Mouse (Mus musculus): ENCODE measurements around the gene Sobp.
A peak's percentile ranks its signal among the peaks of the same experiment; 100 is the strongest.

The Sobp gene

DNA sequence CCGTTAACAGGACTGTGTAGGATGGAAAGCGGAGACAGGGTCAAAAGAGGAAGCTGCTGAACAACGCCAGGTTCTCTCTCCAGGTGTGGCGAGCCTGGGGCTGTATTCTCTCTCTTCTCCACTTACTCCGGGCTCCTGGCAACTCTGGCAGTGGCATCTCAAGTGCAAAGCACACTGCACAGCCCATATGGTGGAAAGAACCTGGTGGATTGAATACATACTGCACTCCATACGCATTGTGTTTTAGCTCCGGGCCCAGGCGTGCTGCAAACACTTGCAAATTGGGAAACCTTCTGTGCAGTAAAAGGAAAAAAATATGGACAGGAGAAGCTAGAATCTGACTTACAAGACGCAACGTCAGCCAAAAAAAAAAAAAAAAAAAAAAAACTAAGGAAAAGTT, 80.9 kb downstream of the Sobp start:
- DNase-seq (ENCODE audit: inconsistent age in 2 of 2, low spot score in 1 of 2): no peak

- DNase-seq (ENCODE audit: inconsistent age in 2 of 2, low spot score in 1 of 2): no peak
These were observed 84.3 kb downstream of the Sobp start for GRCm38 (mm10) chr10:43090040-43090439.

- DNase-seq (ENCODE audit: inconsistent age in 2 of 2, low spot score in 1 of 2): no peak
These were observed 86.9 kb downstream of the Sobp start for GRCm38 (mm10) chr10:43087421-43087820.

DNA sequence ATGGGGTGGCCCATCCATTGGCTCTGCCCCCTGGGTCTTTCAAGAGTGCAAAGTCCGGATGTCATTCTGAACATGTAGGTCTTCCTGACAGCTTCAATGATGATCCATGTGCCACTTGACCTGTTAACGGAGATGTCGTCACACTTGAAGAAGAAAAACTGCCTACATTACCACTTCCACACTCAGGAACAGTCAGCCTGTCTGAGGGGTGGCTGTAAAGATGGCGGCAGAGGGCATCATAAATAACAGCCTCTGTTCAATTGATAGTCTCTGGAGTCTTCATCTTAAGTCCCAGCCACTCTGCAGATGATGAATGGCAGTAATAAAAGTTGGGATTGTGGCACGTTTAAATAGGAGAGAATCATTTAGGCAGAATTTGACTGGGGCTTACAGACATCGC, 87.4 kb downstream of the Sobp start:
- DNase-seq (ENCODE audit: inconsistent age in 2 of 2, low spot score in 1 of 2): no peak

DNA sequence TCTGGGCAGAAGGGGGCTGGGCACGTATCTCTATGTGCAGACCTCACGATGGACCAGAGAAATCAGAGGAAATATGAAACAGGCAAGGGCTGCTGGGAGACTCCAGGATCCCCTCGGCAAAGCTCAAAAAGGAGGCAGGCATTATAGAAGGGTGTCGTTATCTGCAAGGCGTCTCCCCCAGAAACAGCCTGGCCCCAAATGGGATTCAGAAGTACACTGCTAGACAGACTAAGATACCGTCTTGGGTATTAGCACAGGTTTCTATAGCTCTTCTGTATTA, 90.3 kb downstream of the Sobp start:
- DNase-seq (ENCODE audit: inconsistent age in 2 of 2, low spot score in 1 of 2): no peak

- no peak for DNase-seq (ENCODE audit: inconsistent age in 2 of 2, low spot score in 1 of 2)
These were observed 90.8 kb downstream of the Sobp start for GRCm38 (mm10) chr10:43083288-43084086.

GRCm38 (mm10) chr10:43081316-43081715, 93.0 kb downstream of the Sobp start:
- peak; percentile 47 to 78 for DNase-seq (ENCODE audit: inconsistent age in 2 of 2, low spot score in 1 of 2)

- DNase-seq (ENCODE audit: inconsistent age in 2 of 2, low spot score in 1 of 2): no peak
These were observed 98.7 kb downstream of the Sobp start for GRCm38 (mm10) chr10:43075535-43076152.

DNA sequence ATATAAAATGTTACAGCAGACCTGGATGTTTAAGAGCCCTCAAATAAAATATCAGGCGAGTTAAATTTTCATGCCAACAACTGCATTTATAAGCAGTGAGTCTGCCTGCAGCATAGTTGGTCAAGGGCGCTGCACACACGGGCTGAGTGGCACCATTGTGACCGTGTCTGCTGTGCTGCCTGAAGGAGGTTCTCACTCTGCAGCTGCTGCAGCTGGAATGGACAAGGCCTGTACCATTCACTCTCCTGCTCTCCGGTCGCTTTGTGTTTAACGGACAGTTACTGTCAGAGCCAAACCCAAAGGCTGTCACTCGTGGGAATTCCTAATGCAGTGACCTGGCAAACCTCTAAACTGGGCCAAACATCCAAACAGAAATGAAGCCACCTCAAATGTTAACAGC, 101.0 kb downstream of the Sobp start:
- DNase-seq (ENCODE audit: inconsistent age in 2 of 2, low spot score in 1 of 2): no peak

DNA sequence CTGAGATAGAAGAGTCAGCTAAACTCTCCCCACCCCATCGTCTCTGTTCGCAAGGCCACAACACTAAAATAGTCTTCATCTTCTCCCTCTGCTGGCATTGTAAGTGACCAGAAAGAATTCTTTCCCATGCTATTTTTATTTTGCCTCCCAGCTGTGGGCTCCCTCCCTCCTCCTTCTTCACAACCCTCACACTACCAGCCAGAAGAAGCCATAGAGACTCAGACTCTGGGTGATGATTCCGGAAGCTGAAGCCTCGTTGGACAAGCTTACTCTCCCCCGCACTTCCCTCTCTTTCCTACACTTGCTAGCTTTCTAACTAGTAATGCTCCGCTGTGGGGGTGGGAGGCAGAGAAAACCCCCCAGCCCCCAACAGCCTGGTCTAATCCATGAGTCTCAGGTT, 103.4 kb downstream of the Sobp start:
- DNase-seq (ENCODE audit: inconsistent age in 2 of 2, low spot score in 1 of 2): no peak

DNA sequence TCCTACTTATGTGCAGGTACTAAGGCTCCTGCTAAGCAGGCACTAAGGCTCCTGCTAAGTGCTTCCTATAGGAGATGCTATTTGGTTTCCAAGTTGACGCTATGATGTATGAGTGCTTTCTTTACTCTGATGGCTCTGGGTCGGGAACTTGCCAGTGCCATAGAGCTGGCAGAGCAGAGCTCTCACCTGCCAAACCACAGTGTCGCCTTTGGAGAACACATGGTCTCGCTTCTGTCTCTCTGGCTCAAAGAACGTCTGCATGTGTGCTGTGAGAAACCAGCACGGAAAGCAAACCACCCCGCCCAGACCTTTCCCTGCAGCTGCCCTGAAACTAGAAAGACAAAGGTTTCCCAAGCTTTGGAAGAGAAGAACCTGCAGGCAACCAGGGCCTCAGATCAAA, 109.0 kb downstream of the Sobp start:
- DNase-seq (ENCODE audit: inconsistent age in 2 of 2, low spot score in 1 of 2): no peak

GRCm38 (mm10) chr10:43061519-43062105, 112.7 kb downstream of the Sobp start:
- no peak for DNase-seq (ENCODE audit: inconsistent age in 2 of 2, low spot score in 1 of 2)

DNA sequence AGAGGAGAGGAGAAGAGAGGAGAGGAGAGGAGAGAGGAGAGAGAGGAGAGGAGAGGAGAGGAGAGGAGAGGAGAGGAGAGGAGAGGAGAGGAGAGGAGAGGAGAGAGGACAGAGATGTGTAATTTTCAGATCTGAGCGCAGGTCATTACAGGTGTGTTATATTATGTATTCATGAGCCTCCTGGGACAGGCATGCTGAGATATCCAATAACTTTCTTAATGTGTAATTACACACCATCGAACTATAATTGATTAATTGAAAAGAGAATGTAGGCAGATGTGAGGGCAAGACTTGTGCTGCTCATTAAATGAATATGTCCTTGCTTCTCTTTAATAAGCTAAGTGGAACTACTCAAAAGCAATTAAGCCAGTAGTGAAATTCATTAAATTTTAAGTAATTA, 118.9 kb downstream of the Sobp start:
- no peak for DNase-seq (ENCODE audit: inconsistent age in 2 of 2, low spot score in 1 of 2)

DNA sequence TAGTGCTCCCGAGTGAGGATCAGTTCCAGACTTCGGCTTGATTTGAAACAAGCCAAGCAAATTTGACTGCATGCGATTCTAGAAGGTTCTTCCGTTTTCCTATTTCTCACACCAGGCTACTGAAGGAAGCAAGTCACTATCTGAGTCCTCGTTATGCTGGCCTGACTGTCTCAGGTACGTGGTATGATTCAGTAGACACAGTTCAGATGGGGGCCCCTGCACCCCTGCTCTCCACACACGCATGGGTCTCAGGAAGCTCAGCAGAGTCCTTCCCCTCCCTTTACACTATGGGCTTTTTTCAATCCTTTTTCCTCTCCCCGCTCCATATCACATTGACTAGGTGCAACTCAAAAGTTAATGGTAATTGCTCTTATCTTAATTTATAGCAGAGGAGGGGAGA, 119.6 kb downstream of the Sobp start:
- no peak for DNase-seq (ENCODE audit: inconsistent age in 2 of 2, low spot score in 1 of 2)

- no peak for DNase-seq (ENCODE audit: inconsistent age in 2 of 2, low spot score in 1 of 2)
These were observed 120.3 kb downstream of the Sobp start for GRCm38 (mm10) chr10:43053861-43054560.

- peak in 1 of 2 experiments; percentile 48 for DNase-seq (ENCODE audit: inconsistent age in 2 of 2, low spot score in 1 of 2)
These were observed 121.9 kb downstream of the Sobp start for GRCm38 (mm10) chr10:43052462-43052861.

DNA sequence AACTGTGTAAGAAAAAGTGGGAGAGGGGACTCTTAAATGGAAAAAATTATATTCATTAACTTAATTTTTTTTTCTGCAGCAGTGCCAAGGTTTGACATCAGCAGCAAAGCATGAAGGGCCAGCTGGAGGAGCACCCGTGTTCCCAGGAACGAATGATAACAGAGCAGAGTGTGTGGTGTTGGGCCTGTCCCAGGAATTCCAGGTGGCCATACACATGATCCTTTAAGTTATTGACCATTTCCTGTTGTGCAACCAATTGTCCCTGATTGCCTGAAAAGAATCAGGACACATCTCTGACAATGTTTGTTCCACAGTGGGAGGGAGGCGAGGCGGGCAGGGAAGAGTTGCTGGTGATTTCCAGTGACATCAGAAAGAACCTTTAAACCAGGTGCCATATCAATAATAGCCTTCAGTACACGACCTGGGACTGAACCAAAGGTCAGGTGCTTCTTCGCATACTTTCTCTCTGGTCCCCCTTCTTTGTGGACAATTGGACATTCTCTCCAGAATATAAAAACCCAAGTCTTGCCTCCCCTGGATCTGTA, 126.5 kb downstream of the Sobp start:
- no peak for DNase-seq (ENCODE audit: inconsistent age in 2 of 2, low spot score in 1 of 2)

DNA sequence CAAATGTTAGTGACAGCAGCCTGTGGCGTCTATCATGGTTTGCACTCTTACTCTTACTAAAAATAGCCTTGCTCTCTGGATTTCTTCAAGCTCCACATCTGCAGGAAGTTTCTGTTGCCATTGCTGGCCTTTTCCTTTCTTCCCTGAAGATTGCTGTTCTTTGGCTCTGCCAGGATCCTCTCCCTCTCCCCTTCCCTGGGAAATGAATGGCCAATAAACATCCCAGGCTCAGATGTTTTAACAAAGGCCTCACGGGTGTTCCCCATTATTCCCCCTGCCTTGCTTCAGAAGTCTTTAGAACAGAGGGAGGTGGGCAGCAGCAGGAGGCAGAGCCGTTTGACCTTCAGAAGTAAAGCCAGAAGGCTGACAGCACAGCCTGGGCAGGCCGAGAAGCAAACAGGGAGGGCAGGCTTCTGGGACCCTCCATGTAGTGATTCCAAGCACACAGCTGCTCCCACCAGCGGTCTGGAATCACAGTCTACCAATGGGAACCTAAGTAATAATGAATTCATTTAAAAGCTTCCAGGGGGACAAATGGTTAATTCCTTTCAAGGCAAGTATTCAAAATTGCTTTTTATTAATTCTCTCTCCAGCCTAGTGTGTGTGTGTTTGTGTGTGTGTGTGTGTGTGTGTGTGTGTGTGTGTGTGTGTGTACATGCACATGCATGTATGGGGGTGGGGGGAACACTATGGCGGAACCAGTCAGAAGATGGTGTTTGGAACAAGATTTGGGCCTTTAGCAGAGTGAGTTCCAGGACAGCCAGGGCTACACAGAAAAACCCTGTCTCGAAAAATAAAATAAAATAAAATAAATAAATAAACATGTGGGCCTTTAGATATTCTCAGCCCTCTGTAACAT, 130.8 kb downstream of the Sobp start:
- peak in 1 of 2 experiments; percentile 35 for DNase-seq (ENCODE audit: inconsistent age in 2 of 2, low spot score in 1 of 2)

DNA sequence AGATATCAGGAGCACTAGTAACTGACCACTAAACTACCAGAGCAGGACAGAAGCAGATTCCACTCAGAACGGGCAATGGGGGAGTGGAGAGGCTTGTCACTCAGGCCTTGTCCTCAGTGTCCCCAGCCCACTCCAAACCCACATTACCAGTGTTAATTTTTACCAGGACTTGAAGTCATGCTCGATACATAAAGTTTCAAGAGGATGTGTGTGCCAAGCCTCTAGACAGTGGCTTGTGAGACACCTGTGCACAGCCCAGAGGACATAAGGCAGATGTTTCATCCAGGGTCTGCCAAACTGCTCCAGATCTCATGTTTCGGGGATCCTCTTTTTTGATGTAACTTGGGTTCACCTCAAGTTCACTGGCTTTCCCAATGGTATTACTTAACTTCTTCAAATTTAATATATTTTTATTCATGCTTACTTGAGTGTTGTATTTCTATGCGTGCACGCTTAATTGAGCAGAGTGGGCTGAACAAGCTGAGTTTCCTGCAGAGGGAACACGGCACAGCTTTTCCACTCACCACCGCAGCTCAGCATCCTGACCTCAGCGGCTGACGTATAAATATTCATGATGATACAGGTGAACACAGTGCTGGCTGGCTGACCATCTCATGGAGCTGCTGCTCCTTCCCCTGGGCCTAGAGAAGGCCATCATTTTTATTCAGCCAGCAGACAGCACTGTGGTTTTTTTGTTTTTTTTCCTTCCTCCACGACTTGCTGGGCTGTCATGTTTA, 131.6 kb downstream of the Sobp start:
- no peak for DNase-seq (ENCODE audit: inconsistent age in 2 of 2, low spot score in 1 of 2)

- no peak for DNase-seq (ENCODE audit: inconsistent age in 2 of 2, low spot score in 1 of 2)
These were observed 132.5 kb downstream of the Sobp start for GRCm38 (mm10) chr10:43041794-43042193.
